Mouse (Mus musculus): ENCODE results near the gene Dek.

GRCm38 (mm10) chr13:47149993-47150392 is 44.0 kb upstream of the Dek start:
- TF ChIP-seq CTCF (IDR thresholded peaks at IDR 0.05; ENCODE audit: insufficient read depth, low read length) (no peak), POLR2A (IDR thresholded peaks at IDR 0.05; ENCODE audit: borderline replicate concordance, extremely low read depth, low read depth, low read length) (no peak)

Measured in lung, adult 2 months (tissue).